Mouse (Mus musculus): ENCODE results near the gene Tdo2.

- no peak for TF ChIP-seq CTCF (IDR thresholded peaks at IDR 0.05)
- TF ChIP-seq EP300 (IDR thresholded peaks at IDR 0.05; ENCODE audit: insufficient read depth, low read depth, low read length) = no peak
Measured at GRCm38 (mm10) chr3:81957484-81957883, 18.5 kb downstream of the Tdo2 start.
